Mouse (Mus musculus) thymus, postnatal 36 days (tissue): ENCODE data around the gene Gria1.

ENCODE experiments used
- DNase-seq, 2 experiments: peaks; one replicate each; pipeline ENCODE4 v3.0.0; 2022; ENCODE audit warnings: mixed read lengths in 2 of 2

The Gria1 gene

DNA sequence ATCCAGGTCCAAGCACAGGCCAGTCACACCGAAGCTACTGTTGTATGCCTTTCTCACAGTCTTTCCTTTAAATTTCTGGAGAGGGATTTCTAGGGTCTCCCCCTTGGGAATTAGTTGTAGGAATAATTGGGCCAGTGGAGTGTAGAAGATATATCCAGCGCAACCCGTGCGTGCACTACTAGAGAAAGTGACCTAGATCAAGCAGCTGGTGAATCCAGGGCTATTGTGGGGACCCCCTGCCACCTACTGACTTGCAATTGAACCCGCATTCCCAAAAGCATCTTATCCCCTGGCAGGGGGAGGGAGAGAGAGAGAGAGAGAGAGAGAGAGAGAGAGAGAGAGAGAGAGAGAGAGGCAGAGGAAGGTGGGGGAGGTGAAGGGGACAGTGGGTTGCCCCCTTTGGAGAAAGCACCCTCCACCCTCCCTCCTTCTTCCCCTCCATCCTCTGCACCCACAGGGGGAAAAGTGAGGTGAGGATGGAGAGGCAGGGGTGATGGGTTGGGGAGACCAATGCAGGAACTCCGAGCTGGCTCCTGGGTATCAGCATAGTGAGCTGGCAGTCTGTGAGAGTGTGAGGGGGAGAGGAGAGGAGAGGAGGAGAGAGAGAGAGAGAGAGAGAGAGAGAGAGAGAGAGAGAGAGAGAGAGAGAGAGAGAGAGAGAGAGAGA, at the start of gene Gria1:
Gene Gria1 (plus strand): TSS at position 364 of the 667 bp plus-strand sequence.
- no peak for DNase-seq

DNA sequence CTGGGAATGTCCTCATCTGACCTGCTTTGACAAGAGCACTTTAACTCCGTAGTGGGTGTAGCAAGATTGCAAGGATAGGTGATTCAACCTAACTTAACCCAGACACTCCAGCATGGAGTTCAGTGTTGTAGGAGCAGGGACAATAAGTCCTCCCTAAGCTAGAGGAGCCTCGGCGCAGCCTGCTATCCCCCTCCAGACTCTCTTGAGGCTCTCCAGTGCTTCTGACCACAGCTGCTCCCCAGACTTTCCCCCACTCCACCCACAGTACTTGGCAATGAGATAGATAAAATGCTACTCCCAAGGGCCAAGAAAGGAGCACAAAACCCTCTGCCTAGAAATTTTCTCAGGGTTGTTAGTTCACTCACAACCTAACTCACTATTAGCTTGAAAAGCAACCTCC, 49.4 kb upstream of the Gria1 start:
- DNase-seq, result no peak

DNA sequence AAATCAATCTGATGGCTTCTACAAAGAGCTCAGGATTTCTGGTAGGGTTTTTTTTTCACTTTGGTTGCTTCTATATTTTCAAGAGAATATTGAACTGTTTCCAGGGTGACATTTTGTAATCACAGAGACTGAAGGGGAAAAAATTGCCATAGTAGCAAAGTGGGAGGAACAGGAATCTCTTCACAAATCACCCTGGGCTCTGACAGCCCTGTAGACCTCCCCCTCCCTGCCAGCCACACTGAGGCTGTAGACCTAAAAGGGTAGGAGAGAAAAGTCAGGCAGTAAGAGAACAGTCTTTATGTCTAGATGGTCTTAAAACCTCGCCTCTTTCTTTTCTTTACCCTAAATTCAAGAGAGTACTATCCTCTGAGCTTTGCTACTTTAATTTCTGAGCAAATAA, 38.4 kb upstream of the Gria1 start:
- no peak for DNase-seq

DNA sequence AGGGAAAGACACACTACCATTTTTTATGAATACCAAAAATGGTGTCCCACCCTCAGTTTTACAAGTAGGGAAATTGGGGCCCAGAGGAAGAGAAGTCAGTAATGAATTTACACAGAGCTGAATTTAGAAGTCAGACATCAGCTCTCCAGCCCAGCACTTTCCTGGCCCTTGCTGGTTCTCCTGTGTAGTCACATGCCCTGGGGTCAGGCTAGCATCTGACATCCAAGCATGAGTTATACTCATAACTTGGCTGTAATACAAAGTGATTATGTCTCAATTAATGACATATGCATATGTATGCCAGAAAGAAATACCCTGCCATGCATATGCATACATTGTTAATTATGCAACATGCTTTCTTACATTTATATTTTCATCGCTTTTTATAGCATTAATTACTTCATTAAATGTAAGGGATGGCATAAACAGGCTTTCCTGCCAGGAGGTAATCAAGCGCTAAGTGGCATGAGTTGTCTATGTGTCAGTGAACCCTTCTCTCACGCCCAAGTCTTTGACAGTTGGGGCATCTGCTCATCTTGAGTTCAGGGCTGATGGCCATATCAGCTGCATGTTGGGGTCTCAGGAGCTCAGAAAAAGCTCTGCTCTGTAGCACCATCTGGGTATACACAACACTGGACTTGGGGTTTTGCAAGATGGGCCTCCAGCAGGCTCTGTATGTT, 26.7 kb upstream of the Gria1 start:
- DNase-seq, result no peak

DNA sequence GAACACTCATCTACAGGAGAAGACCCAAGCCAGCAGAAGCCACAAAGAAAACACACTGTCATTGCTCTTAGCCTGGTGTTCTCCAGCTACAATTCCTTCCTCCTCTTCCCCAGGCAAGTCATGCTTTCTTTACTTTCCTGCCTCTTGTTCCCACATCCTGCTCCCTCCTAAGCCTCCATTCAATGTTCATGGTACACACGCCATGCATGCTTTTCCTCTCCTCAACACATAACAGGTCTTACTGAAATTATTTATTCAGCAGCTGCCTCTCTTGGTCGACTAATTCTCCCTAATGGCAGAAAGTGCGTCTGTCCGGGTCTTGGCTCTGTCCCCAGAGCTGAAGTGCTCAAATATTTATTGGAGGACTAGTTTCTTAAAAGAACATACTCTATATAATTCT, 25.7 kb upstream of the Gria1 start:
- DNase-seq, result no peak

DNA sequence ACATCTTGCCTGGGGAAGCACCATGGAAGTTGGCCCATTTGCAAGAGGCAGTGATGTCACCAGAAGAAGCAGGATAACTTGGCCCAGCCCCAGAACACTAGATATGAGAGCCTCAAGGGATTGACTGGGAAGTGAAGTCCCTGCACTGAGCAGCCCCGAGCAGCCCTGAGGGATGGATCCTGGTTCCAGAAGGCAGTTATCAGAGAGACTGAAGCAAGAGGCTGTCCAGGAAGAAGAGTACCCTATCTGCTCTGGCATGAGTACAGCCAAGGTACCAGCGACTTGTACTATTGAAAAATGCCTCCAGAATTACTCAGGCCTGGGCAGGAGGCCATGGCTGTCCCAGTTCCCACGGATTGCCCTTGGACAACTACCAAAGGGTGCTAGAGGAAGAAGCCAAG, 11.6 kb upstream of the Gria1 start:
- DNase-seq, result no peak

DNA sequence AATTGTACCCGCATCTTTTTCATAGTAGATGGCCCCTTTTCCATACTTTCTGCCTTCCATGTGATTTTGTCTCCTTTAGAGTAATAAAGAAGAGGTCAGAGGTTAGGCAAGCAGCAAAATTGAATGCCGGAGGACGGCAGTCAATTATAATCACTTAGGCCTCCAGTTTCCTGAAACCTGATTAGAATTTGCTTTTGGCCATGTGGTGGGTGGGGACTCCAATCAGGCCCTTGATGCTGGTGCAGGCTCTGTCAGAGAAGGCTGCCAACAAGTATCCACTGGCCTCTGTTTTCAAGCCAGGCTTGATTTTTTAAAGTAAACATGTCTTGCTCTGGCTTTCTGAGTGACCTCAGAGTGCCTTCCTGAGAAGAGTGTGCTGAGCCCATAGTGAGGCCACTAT, 6.6 kb upstream of the Gria1 start:
- no peak for DNase-seq

DNA sequence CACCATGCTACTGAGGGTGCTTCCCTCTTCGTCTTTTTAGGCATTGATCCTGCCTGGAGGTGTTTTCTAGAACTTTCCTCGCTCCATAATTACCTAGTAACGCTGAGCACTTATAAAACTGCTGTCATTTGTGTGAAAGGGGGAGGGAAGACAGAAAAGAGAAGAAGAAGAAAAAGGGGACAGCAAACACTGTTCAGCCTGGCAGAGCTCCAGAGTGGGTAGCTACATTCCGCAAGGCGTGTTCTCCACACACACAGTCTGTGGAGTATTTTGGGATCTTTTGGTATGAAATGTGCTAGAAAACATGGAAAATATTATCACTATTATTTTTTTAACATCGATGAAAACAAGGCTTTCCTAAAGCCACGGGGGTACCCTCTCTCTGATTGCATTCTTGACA, 5.8 kb upstream of the Gria1 start:
- no peak for DNase-seq

DNA sequence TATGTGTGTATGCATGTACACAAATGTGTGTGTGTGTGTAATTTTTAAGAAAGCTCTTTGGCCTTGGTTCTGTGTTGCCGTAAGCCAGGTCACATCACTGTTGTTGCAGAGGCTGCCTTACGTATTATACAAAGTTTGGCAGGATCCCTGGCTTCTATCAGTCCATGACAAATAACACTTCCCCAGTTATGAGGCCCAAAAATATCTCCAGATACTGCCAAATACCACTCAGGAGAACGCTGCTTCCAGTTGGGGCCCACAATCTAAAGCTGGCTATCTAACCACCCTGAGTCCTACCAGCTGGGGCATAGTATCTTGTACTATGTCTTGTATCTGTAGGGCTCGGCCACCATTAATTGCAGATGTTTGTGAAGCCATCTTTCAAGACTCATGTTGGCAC, 3.4 kb upstream of the Gria1 start:
- DNase-seq, result no peak

DNA sequence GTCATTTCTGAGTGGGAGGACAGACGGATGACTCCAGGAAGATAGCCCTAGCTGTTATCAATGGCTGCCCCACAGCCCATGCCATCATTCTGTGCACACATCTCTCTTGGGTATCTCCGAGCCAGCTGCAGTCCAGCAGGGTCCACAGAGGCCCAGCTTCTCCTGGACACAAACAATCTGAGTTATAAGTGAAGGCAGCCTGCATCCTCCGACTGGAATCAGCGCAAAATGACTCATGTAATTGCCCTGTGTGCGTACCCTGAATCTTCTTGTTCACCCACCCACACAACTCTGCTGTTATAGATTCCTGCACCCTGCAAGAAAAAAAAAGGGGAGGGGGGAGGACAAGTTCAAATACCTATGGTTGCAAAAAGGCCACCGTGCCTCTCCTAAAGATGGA, 576 bp upstream of the Gria1 start:
- DNase-seq, result no peak

DNA sequence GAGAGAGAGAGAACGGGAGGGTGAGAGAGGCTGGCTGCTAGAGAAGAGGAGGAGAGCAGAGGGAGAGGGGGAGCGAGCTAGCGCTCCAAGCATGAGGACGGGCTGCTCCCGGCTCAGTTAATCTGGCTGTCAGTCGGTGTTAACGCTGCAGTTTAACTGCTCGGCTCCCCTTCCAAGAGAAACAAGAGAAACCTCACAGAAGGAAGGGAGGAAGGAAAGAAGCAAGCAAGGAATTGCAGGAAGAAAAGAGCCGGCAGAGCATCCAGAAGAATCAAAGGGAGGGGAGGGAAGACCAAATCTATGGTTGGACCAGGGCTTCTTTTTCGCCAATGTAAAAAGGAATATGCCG, 478 bp downstream of the Gria1 start:
- DNase-seq, result no peak

DNA sequence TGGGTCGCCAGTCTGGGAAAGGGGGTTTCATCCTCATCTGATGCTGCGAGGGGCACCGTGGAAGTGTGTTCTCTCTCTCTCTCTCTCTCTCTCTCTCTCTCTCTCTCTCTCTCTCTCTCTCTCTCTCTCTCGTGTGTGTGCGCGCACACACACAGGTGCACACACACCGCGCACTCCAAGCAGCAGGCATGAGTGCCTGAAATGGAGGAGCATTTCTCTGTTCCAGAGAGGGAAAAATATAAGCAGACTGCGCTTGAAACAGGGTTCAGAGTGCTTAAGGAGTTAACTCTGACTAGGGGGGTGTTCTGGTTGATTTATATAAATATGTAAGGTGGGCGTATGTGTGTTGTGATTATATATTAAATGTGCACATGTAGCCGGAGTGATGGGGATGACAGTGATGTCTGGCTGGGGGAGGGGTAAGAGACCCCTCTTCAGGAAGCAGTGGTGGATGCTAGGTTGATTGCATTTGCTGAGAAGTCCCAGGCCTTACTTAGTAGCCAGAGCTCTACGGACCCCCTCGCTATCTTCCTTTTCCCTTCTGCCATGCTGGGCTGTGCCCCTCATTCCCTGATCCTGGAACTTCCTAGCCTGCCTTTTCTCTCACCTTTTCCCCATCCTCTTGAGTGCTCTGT, 1.2 kb downstream of the Gria1 start:
- no peak for DNase-seq

DNA sequence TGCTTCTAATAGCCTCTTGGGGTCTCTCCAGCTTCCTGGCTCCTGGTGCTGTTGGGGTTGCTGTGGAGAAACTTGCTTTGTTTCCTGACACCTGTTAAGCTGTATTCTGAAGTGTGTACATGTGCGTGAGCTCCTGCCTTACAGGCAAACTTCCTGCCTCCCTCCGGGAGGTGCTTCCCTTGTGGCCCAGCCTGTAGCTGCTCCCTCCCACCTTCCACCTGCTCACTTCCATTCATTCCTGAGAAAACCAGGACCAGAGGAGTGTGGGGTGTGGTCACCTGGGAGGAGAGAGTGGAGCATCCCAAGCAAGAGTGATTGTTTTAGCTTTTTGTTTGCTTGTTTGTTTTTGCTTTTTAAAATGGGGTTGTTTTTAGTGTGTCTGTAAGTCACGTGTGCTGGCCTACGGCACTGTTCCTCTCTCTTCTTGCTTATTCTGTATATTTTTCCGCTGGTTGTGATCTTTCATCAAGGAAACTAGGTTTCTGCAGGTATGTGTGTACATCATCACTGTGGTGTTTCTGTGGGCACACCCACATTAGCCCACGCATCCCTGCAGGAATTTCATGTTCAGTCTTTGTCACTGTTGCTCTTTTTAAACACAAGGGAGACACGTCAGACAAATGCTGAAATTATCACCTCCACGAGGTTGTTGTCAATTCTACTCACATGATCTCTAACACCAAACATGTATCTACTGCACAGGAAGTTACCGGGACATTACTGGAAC, 2.4 kb downstream of the Gria1 start:
- DNase-seq, result no peak

DNA sequence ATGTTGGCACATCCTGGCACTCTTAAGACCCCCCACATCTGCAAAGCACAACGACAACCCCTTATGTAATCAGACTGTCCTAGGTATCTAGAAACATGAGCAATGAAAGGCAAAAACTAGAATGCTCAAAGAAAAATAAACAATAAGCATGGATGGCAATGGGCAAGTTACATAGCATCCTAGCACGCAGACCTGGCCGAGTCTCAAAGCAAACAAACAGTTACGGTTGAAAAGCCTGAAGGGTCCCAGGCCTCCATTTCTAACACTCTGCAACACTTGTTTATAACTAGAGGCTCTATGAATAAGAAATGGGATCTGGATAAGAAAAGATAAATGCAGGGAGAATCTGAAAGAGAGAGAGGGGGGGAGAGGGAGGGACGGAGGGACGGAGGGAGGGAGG, 3.2 kb downstream of the Gria1 start:
- no peak for DNase-seq

DNA sequence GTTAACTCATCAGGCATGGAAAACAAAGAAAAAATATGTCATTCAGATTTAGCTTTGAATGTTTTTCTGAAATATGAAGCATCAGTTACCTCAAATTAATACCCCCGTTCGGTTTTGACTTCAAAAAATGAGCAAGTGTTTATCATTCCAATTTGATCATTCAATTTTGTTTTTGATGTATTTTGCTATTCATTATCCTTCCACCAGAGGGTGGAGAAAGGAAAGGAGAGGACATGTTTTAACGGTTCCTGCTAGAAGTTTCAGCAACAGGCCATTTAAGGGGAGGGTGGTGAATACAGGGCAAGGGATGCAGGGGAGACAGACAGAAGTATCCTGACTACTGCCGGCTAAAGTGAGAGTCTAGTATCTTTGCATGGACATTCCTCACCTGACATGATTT, 7.3 kb downstream of the Gria1 start:
- DNase-seq, result no peak

DNA sequence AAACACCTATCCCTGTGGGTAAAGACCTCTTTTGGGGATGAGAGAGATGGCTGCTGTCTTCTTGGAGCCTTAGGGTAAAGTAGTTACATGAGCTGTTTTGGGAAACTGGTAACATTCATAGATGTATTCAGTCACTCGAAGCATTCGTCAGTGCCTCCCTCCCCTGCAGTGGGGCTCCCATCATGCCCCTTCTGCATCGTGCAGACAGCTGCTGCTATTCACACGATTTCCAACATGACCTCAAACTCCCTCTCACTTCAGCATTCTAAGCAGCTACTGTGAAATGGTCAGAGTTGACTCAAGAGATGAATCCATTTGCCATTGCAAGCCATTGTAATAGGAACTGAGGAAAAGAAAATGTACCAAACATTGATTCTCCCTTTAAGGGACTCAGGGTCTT, 11.2 kb downstream of the Gria1 start:
- DNase-seq, result no peak

DNA sequence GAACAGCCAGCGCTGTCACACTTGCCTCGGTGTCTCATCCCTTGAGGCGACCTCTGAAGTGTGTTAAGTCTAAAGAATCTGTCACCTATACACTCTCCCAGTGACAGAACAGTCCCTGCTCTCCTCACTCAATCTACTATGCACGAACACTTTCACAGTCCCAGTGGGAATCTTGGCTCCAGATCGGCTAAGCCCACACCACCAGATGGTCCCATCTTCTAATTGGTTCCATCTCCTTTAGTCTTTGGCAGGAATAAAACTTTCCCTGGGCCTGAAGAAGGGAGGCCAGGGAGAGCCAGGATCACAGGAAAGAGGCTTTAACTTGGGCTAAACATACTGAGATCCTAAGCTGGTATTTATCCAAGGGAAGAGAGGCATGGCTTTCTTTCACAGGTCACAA, 19.3 kb downstream of the Gria1 start:
- DNase-seq, result no peak

DNA sequence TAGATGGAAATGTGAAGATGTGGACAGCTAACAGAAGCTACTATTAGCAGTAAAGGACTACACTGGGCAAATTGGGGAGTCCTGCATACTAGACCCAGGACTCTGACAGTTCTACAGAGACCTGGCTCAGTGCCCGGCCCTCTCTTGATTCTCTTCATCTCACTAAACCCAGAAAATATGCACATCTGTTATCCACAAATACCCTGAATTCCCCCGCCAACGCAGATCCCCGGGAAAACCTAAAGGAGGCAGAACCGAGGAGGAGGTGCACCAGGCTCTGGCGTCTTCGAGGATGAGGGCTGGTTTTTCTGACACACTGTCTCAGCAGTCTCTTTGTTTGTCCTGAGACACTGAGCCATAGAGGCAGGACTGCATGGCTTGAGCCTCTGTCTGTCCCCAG, 27.6 kb downstream of the Gria1 start:
- DNase-seq, result no peak

DNA sequence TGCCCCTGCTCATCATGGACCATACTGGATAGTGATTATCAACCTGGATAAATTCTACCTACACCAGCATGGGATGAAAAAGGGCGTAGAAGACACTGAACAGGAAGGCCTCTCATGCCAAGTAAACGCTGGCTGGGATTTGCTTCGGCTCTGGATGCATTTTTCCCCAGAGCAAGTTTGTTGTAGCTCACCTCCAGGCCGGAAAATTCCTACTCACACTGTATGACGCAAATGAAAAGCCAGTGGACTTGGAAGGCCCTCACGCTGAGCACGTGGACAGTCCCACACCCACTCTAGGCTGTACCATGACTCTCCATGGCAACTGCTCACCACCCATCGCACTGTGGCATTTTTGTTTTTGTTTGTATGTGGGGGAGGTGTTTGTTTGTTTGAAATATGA, 28.1 kb downstream of the Gria1 start:
- DNase-seq, result no peak

DNA sequence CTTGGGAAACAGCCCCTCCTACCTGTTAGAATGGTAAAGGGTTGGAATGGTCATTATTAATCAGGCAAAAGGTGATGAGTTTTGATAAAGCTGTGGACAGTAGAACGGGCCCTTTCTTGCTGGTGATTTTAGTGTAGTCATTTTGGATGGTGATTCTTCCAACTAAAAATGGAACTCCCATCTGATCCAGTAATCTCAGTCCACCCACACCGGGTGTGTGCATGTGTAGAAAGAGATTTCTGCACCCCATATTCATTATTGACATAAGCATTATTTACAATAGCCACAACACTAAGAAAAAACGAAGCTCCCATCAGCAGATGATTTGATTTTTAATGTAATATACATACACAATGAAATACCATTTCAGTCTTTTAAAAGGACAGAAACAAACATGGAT, 30.9 kb downstream of the Gria1 start:
- DNase-seq, result no peak

DNA sequence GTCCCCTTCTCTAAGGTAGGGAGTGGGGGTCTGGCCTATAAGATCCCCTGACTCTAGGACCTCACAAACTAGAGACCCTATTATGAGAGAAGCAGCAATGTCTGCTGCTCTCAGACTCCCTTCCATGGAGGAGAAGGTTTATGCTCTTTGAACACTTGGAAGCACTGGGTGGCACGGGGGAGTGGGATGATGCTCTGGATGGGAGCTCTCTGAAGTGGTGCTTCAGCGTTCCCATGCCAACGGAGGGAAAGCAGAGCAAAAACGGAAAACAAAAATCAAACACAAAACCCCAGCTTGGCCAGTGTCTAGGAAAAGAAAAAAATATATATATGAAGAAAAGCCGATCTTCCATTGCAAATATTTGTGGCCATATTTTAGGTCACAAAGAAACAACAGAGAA, 33.0 kb downstream of the Gria1 start:
- DNase-seq, result no peak

DNA sequence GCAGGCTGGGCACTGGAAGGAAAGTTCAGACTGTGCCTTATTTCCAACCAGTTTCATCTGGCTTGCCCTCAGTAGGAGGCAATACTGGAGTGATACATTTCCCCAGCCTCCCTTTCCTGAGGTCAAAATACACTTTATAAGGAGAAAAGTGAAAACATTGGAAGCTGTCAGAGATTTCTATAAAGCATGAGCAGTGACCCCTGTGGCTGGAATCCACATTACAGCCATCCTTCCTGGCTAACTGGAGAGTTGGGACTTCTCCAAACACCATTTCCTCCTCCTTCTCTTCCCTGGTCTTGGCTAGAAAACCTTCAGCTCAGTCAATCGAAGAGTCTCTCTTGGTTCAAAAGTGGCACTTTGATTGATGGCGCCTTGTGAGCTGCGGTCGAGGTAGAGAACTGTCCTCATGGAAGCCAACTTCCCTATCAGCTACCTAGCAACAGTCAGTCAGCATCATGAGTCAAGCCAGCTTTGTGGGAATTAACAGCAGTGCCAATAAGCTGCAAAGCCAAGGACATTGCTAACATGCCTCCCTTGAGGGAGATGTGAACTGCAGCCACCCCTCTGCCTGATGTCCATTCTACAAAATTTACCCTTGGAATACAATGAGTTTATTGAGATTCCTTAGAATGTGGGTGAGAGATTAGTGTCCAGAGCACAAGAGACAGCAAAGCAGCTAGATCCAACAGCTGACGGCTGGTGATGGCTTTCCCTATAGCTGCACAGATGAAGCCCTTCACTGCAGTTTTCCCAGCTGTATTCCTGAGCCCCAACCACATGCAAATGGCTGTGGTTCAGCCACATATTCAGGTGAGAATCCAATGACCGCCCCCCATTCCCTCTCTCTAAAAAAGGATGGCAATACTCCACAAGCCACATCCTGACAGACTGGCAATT, 40.7 kb downstream of the Gria1 start:
- no peak for DNase-seq

DNA sequence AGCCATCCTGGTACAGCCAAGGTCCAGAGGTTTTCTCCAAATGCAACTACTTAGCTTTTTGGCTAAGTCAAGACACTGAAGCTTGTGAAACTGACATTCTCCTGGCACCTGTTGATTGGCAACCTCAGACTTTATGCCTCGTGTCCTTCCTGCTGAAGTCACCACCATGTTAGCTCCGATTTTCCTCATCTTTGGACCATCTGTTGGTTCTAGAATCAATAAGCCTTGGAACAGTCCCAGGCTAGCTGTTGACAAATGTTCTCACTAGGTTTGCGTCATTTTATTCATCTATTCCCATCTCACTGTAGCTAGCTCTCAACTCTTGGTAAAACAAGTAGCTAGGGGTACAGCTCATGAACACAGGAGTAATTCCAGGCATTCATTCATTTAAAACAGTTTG, 51.3 kb downstream of the Gria1 start:
- no peak for DNase-seq
